Mouse (Mus musculus): ENCODE measurements around the gene Rabgap1l.
"Not testable (repeated sequence)": the region's sequence is repeated elsewhere in the genome, so short reads cannot be mapped to it uniquely, and the experiment has no call there.

Gene Rabgap1l

GRCm38 (mm10) chr1:160286400-160287057 lies 506.5 kb downstream of the Rabgap1l start:
- CTCF ChIA-PET: no interaction called here

GRCm38 (mm10) chr1:160284241-160284640 lies 508.8 kb downstream of the Rabgap1l start:
- CTCF ChIA-PET: no interaction called here

- CTCF ChIA-PET: not testable (repeated sequence)
These were observed 510.7 kb downstream of the Rabgap1l start for GRCm38 (mm10) chr1:160282166-160282874.

GRCm38 (mm10) chr1:160281337-160282084 lies 511.5 kb downstream of the Rabgap1l start:
- CTCF ChIA-PET: no interaction called here

GRCm38 (mm10) chr1:160280603-160281002 lies 512.4 kb downstream of the Rabgap1l start:
- CTCF ChIA-PET: no interaction called here

- CTCF ChIA-PET: no interaction called here
These were observed 514.9 kb downstream of the Rabgap1l start for GRCm38 (mm10) chr1:160277940-160278682.

DNA sequence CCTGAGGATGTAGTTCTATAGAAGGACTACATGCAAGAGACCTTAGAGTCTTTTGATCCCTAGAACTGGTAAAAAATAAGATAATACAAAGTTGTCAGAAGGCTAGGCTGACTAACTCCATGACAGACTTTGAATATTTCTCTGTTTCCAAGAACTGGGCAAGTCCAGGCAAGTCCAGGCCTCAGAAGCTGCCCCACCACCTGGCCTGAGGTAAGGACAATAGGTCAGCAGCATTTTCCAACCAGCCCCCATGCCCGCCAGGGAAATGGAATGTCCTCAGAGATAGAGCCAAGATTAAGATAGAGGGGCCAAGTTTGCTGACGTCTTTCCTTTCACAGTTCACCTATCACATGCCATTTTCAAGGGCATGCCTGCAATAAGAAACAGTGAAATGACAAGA lies 517.8 kb downstream of the Rabgap1l start:
- CTCF ChIA-PET: no interaction called here

DNA sequence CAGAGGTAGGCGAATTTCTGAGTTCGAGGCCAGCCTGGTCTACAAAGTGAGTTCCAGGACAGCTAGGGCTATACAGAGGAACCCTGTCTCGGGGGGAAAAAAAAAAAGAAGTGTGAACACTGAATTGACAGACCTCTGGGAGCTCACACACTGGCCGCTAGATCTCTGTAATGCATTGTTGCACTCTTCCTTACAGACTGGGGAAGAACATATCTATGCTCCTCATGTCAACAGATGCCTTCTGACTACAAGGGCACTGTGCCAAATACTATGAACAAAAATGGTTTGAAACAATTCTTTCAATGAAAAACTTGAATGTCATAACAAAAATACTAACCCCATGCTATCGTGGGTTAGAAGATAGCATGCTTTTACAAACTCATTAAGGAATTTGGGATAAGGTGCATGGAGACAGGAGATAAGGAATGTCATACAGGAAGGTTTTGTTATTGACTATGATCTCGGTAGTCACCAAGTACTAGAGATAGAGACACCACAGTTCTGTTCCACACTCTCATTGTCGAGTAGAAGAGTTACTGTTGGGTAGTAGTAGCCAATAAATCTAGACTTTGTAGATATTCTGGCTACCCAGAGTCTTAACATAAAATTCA lies 519.8 kb downstream of the Rabgap1l start:
- CTCF ChIA-PET: interaction anchor here (0.7 kb wide), 1 partner anchor 59 kb away, joined by 3 read pairs; no protein-coding TSS in a partner anchor

DNA sequence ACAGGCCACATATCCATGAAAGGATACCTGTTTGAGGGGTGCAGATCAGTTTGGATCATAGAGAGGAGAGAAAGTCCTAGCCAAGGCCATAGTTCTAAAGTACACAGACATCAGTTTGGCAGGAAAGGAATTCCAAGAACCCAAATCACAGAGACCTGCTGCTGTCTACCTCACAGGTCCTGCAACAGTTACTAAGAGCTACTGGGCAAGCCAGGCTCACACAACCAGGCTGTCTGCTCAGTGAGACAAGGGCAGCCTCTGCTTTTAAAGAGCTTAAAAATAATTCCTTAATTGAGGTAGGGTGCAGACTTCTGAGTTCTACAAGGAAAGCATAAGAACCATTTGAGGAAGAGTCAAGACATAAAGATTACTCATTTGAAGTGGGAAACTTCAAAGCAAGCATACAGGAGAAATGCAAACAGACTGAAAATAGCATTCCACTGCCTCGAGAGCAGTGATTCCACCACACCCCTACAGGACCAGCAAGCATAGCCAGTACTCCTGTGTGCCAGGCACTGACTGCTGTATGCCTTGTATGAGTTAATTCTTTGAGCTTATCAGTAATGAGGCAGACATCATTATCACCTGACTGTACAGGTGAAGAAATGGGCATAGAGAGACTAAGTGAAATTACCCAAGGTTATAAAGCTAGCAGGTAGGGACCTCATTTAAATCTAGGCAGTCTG lies 521.6 kb downstream of the Rabgap1l start:
- CTCF ChIA-PET: no interaction called here

GRCm38 (mm10) chr1:160268322-160268721 lies 524.7 kb downstream of the Rabgap1l start:
- CTCF ChIA-PET: no interaction called here

DNA sequence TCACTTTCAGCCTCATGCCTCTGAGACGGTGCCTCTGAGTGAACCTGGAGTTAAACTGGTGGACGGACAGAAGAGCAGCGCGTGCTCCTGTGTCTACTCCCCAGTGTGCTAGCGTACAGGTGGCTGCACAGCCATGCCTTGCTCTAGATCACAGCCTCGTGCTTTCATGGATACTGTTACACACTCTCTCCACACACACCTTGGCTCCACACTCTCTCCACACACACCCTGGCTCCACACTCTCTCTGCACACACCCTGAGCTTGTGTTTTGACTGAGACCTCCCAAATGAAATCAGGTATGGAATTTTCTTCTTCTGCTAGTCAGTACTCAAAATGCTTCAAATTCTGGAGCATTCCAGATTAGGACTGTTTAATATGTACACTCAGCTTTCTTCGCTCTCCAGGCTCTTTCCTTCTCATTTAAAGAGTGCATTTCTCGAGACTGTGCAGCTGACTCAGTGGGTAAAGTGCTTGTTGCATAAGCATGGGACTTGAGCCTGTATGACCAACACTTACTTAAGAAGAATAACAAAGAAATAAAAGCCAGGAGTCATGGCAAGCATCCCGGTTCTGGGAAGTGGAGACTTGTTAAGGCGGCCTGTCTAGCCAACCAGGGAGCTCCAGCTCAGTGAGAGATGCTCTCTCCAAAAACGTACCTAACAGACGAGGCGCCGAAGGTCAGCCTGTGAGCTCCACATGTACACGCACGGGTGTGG lies 529.2 kb downstream of the Rabgap1l start:
- CTCF ChIA-PET: no interaction called here

- CTCF ChIA-PET: no interaction called here
These were observed 530.0 kb downstream of the Rabgap1l start for GRCm38 (mm10) chr1:160263053-160263452.

GRCm38 (mm10) chr1:160262415-160262814 lies 530.6 kb downstream of the Rabgap1l start:
- CTCF ChIA-PET: no interaction called here

DNA sequence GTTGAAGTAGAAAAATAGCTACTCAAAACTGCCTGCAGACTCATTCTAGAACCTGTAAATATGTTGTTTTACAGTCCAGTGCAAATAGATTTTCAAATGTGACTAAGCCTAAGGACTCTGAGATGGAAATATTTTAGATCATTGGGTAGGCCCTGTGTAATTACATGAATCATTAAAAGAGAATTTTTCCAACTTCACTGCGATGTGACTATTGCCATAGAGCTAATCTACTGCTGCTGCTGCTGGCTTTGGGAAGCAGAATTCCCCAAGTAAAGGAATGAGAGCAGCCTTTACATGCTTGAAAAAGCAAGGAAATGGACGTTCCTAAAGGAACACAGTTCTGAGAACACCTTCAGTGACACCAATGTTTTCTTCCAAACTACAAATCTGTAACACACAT lies 531.2 kb downstream of the Rabgap1l start:
- CTCF ChIA-PET: interaction anchor here (0.7 kb wide), 1 partner anchor 45 kb away, joined by 3 read pairs; no protein-coding TSS in a partner anchor

GRCm38 (mm10) chr1:160260605-160261004 lies 532.4 kb downstream of the Rabgap1l start:
- CTCF ChIA-PET: interaction anchor here (0.5 to 0.6 kb wide), 2 partner anchors 308 to 743 kb away, joined by 3 read pairs; no protein-coding TSS in a partner anchor

DNA sequence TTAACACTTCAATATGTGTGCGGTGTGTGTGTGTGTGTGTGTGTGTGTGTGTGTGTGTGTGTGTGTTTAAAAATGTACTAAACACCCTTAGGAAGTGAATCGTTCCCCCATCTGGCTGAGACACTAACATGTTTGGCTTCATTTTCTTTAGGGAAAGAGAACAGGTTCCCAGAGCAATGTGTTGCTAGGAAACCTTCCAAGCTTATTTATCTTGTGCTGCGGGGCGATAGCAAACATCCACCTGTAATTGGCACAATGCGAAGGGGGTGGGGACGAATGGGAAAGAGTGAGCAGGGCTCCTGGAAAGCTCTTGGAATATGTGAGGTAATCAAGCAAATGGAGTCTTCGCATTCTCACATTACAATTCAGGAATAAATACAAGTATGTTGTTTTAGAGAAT lies 533.1 kb downstream of the Rabgap1l start:
- CTCF ChIA-PET: interaction anchor here (0.7 kb wide), 2 partner anchors 36 to 477 kb away, joined by 4 read pairs; no protein-coding TSS in a partner anchor

- CTCF ChIA-PET: interaction anchor here (0.6 kb wide), 1 partner anchor 172 kb away, joined by 3 read pairs; no protein-coding TSS in a partner anchor
These were observed 539.9 kb downstream of the Rabgap1l start for GRCm38 (mm10) chr1:160253108-160253507.

DNA sequence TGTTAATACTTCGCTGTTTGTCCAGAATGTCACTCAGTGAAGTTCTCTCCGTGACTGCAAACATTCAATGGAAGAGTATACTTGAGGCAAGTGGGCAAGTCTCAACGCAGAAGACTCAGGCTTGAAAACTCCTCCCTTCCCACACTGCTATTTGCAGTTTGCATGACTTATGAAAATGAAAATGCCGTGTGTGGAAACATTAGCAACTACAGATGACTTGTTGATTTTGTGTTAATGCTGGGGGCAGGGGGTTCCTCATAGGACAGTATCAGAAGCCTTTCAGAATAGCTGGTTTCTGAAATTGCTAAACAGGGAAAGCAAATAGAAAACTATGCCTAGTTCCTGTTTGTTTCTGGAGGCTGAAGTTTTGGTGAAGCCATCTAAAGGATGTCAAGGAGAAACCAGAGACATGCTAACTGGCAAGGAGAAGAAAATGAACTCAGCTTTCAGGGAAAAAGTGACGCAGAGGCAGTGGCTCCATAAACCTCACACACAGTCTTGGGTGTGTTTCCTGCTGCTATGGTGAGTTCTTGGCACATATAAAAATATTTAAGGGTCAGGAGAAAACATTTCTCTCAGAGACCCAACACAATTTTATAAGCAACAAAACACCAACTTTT lies 541.5 kb downstream of the Rabgap1l start:
- CTCF ChIA-PET: interaction anchor here (0.5 kb wide), 1 partner anchor 102 kb away, joined by 5 read pairs; no protein-coding TSS in a partner anchor

DNA sequence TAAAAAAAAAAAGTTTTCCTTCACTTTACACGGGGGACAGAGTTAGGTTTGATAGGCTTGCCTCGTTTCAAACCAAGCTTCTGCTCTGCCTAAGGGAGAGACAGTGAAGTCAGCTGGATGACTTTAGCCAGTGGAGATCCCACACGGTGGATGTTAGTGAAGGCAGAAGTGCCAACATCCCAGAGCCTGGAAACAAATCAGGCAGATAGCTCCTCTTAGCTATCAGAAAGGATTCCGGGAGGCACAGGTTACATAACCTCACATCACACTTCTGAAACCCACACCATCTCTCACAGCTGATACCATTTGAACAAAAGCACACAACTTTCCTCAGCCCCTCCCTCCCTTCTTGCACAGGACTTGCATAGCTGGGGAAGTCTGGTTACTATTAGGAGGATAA lies 542.2 kb downstream of the Rabgap1l start:
- CTCF ChIA-PET: no interaction called here

DNA sequence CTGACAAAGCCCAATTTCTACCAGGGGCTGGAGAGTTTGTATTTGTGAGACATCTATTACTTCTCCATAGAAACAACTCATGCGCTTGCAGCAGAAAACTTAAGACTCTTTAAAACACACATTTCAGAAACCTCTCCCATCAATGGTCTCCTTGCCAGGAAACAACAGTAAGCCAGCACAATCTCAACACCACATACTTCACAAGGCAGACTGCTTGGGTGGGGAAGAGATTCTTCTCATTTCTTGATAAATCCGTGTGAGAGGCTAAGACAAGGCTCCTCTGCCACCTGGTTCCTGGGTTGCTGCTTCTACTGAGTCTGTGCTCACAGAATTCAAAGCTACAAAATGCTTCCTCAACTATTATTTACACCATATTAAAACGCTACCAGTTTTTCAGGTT lies 543.2 kb downstream of the Rabgap1l start:
- CTCF ChIA-PET: no interaction called here
